Mouse (Mus musculus): ENCODE results near the gene Asic3. TPM values are rescaled to one million over a fixed set of nuclear protein-coding genes. Genes with fewer than 3 reads are reported as not detected.

Gene Asic3
- polyA plus RNA-seq, 2 experiments, result not detected

DNA sequence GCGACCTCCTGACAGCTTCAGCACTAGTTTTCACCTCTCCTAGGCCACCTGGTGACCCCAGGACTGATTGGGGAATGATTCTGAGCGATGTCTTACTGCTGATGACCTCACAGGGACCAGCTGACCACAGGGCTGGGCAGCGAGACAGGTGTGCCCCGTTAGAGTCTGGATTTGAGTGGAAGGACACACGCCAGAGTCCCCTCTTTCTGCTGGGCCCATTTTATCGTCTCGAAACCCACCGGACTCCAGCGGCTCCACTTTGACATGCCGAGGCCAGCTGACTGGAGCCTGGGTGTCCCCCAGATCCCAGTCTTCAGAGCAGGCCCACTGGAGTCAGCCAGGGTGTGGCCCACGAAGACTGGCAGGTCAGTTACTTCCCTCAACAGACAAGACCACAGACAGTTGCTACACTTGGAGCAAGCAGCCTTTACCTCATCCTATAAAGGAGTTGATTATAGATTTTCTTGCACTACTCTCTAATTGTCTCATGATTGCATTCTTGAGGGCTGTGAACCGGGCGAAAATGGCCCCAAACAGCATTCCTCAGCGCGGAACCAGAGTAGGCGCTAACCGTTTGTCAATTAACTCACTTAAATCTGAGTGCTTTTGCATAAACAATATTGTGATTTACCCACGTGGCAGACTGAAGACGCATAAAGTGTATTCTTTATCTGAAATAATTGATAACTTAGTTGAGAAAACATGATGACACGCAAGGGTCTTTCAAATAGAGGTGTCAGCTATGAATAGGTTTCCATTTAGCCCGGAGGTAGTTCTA, 11.0 kb downstream of the Asic3 start:
- Histone ChIP-seq H3K4me1 (replicated peaks; ENCODE audit: control insufficient read depth in 2 of 2, insufficient read depth in 2 of 2, low read length in 1 of 2) (peaks cover 21 to 28% of the 10 kb centered on the region in 2 experiments), H3K4me2 (ENCODE audit: low read depth) (peak overlapping the region; percentile 98), H3K9ac (replicated peaks) (peak overlapping the region; percentile 85), H3K27ac (peak overlapping the region; percentile 83), H3K27me3 (ENCODE audit: control insufficient read depth, insufficient read depth, low read length) (no peaks in the 10 kb centered on the region), H3K36me3 (replicated peaks; ENCODE audit: control insufficient read depth, insufficient read depth, low read depth) (no peaks in the 10 kb centered on the region), H3K9me3 (ENCODE audit: control insufficient read depth, low read length) (no peaks in the 10 kb centered on the region), H3K4me3 (ENCODE audit: insufficient read depth in 1 of 2, low read depth in 2 of 2, low read length in 2 of 2) (peak overlapping the region; percentile 66 to 77)
- 11% methylated on average over 21 of the region's 21 CpGs for WGBS (ENCODE audit: insufficient replicate concordance)
- ATAC-seq (ENCODE audit: insufficient read depth) (no peak), DNase-seq (ENCODE audit: low read depth in 3 of 3, low spot score in 3 of 3) (peak in 1 of 3 experiments; percentile 33)
- TF ChIP-seq EP300 (IDR thresholded peaks at IDR 0.05; ENCODE audit: low read depth), result no peak
- no peak; the same call in 1 of the 2 replicates for TF ChIP-seq CTCF (IDR thresholded peaks at IDR 0.05; ENCODE audit: low read depth)

DNA sequence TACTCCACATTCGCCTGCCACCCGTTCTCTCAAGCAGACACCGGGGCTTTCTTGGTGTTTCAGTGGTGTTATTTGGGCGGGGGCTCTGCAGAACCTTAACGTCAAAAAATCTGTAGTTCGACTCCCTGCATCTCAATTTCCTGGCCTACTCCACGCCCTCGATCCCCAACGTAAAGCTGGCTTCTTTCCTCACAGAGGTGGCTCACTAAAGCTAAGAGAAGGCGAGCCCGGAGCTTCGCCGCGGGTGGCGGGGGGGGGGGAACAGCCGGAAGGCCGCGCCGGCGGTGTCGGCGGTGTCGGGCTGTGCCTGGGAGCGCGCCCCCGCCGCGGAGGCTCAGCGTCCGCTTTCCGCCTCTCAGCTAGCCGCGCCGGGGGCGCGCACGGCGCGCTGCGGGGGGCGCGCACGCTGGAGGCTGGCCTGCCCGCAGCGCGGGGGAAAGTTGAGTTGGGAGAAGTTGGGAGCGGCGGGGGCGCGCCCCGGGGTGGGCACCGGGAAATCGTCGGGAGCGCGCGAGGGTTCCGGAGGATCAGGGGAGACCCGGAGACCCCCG, 11.7 kb downstream of the Asic3 start:
- Histone ChIP-seq H3K27me3 (ENCODE audit: control insufficient read depth, insufficient read depth, low read length) (no peaks in the 10 kb centered on the region), H3K36me3 (replicated peaks; ENCODE audit: control insufficient read depth, insufficient read depth, low read depth) (no peaks in the 10 kb centered on the region), H3K27ac (peak overlapping the region; percentile 83), H3K9me3 (ENCODE audit: control insufficient read depth, low read length) (no peaks in the 10 kb centered on the region), H3K4me2 (ENCODE audit: low read depth) (peak overlapping the region; percentile 98), H3K4me1 (replicated peaks; ENCODE audit: control insufficient read depth in 2 of 2, insufficient read depth in 2 of 2, low read length in 1 of 2) (peaks cover 21 to 28% of the 10 kb centered on the region in 2 experiments), H3K4me3 (ENCODE audit: insufficient read depth in 1 of 2, low read depth in 2 of 2, low read length in 2 of 2) (peak overlapping the region; percentile 66 to 77), H3K9ac (replicated peaks) (peak overlapping the region; percentile 85)
- TF ChIP-seq EP300 (IDR thresholded peaks at IDR 0.05; ENCODE audit: low read depth), result no peak
- TF ChIP-seq CTCF (IDR thresholded peaks at IDR 0.05; ENCODE audit: low read depth), result no peak
- WGBS (ENCODE audit: insufficient replicate concordance), result 1% methylated on average over 58 of the region's 60 CpGs
- ATAC-seq (ENCODE audit: insufficient read depth) (peak; percentile 64), DNase-seq (ENCODE audit: low read depth in 3 of 3, low spot score in 3 of 3) (peak; percentile 71 to 80 (median 79))

DNA sequence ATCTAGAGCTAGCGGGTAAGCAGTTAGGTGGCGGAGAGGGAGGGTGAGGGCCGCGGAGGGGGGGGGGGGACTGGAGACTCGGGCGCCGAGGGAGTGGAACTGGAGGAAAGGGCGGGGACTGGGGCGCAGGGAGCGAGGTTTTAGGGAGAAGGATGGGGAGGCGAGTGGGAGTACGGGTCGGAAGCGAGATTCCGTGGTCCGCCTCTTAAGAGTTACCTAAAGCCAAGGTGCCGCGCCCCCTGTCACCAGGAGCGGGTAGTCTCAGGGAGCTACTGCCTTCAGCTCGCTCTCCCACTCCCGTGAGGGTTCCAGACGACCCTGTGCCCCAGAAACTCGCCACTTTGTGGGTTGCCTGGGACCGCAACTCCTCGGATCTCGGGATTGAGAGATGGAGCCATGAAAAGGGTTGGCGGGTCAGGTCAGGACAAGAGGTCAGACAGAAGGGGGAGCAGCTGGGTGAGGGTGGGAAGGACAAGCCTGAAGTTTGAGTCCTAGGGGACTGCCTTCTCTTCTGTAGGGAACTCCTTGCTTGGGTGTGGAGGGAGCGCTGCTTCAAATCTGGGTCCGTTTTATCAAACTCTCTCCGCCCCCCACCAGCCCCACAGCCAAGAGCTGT, 12.3 kb downstream of the Asic3 start:
- TF ChIP-seq EP300 (IDR thresholded peaks at IDR 0.05; ENCODE audit: low read depth) (no peak), CTCF (IDR thresholded peaks at IDR 0.05; ENCODE audit: low read depth) (peak; percentile 51)
- peak in 1 of 3 experiments; percentile 35 for DNase-seq (ENCODE audit: low read depth in 3 of 3, low spot score in 3 of 3)
- Histone ChIP-seq H3K27me3 (ENCODE audit: control insufficient read depth, insufficient read depth, low read length) (no peaks in the 10 kb centered on the region), H3K4me3 (ENCODE audit: insufficient read depth in 1 of 2, low read depth in 2 of 2, low read length in 2 of 2) (peak overlapping the region; percentile 66 to 77), H3K9me3 (ENCODE audit: control insufficient read depth, low read length) (no peaks in the 10 kb centered on the region), H3K9ac (replicated peaks) (peak overlapping the region; percentile 85), H3K4me1 (replicated peaks; ENCODE audit: control insufficient read depth in 2 of 2, insufficient read depth in 2 of 2, low read length in 1 of 2) (peaks cover 21 to 28% of the 10 kb centered on the region in 2 experiments), H3K27ac (no peak overlapping the region), H3K36me3 (replicated peaks; ENCODE audit: control insufficient read depth, insufficient read depth, low read depth) (no peaks in the 10 kb centered on the region; the same call in 1 of the 2 replicates), H3K4me2 (ENCODE audit: low read depth) (peak overlapping the region; percentile 98)
- under 1% methylated on average over 27 of the region's 30 CpGs for WGBS (ENCODE audit: insufficient replicate concordance)
- no peak for ATAC-seq (ENCODE audit: insufficient read depth)

DNA sequence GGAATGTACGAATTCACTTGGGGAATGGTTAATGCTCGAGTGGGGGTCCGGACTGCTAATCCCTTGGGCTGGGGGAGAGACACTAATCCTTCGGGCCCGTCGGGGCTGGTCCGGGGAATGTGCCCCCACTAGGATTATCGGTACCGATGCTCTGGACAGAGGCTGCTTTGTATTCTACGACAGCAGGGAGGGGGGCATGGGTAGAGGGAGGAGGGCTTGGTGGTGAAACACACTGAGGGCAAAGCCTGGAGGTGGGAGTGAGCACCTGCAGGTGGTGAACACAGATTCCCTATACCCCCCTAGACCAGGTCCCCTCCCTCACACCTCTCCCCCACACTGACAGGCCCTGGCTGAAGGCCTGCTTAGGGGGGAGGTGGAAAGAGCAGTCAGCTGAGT, 12.8 kb downstream of the Asic3 start:
- TF ChIP-seq CTCF (IDR thresholded peaks at IDR 0.05; ENCODE audit: low read depth) (no peak), EP300 (IDR thresholded peaks at IDR 0.05; ENCODE audit: low read depth) (no peak)
- no peak overlapping the region for H3K9ac ChIP-seq (replicated peaks)
- peak overlapping the region; percentile 66 to 77 for H3K4me3 ChIP-seq (ENCODE audit: insufficient read depth in 1 of 2, low read depth in 2 of 2, low read length in 2 of 2)
- no peaks in the 10 kb centered on the region for H3K9me3 ChIP-seq (ENCODE audit: control insufficient read depth, low read length)
- H3K27ac ChIP-seq, result no peak overlapping the region
- H3K4me1 ChIP-seq (replicated peaks; ENCODE audit: control insufficient read depth in 2 of 2, insufficient read depth in 2 of 2, low read length in 1 of 2), result peaks cover 21 to 28% of the 10 kb centered on the region in 2 experiments
- no peaks in the 10 kb centered on the region; the same call in 1 of the 2 replicates for H3K36me3 ChIP-seq (replicated peaks; ENCODE audit: control insufficient read depth, insufficient read depth, low read depth)
- DNase-seq (ENCODE audit: low read depth in 3 of 3, low spot score in 3 of 3) (no peak), ATAC-seq (ENCODE audit: insufficient read depth) (no peak)
- H3K27me3 ChIP-seq (ENCODE audit: control insufficient read depth, insufficient read depth, low read length), result no peaks in the 10 kb centered on the region
- peak overlapping the region; percentile 98 for H3K4me2 ChIP-seq (ENCODE audit: low read depth)
- WGBS (ENCODE audit: insufficient replicate concordance), result 13% methylated on average over 10 of the region's 10 CpGs
